Mouse (Mus musculus): ENCODE data around the gene Sirt1. TPM values are rescaled to one million over a fixed set of nuclear protein-coding genes. Genes with fewer than 3 reads are reported as not detected.
"Not testable (repeated sequence)": the region's sequence is repeated elsewhere in the genome, so short reads cannot be mapped to it uniquely, and the experiment has no call there.

Gene Sirt1
- polyA plus RNA-seq, 1 experiment = 16.4 TPM

GRCm38 (mm10) chr10:63382372-63383279 lies 1.1 kb upstream of the Sirt1 start, which contains the start of gene Dnajc12:
Gene Dnajc12 (plus strand): TSS chr10:63382443.
- DNase-seq (ENCODE audit: low read depth) = peak; percentile 99
- TF ChIP-seq CTCF (IDR thresholded peaks at IDR 0.05; ENCODE audit: borderline replicate concordance, extremely low read depth, insufficient read depth, insufficient read length) = peak; percentile 73
- peak; percentile 51; the same call in 1 of the 2 replicates for TF ChIP-seq POLR2A (IDR thresholded peaks at IDR 0.05; ENCODE audit: borderline replicate concordance, extremely low read depth, insufficient read depth, insufficient read length, poor library complexity, severe bottlenecking)

- TF ChIP-seq POLR2A (IDR thresholded peaks at IDR 0.05; ENCODE audit: borderline replicate concordance, extremely low read depth, insufficient read depth, insufficient read length, poor library complexity, severe bottlenecking) (no peak), CTCF (IDR thresholded peaks at IDR 0.05; ENCODE audit: borderline replicate concordance, extremely low read depth, insufficient read depth, insufficient read length) (no peak)
- DNase-seq (ENCODE audit: low read depth) = no peak
Observed at GRCm38 (mm10) chr10:63378948-63379680, 2.4 kb downstream of the Sirt1 start.

- DNase-seq (ENCODE audit: low read depth) = peak; percentile 74
- TF ChIP-seq POLR2A (IDR thresholded peaks at IDR 0.05; ENCODE audit: borderline replicate concordance, extremely low read depth, insufficient read depth, insufficient read length, poor library complexity, severe bottlenecking) (no peak), CTCF (IDR thresholded peaks at IDR 0.05; ENCODE audit: borderline replicate concordance, extremely low read depth, insufficient read depth, insufficient read length) (peak; percentile 74; the same call in 1 of the 2 replicates)
Observed at GRCm38 (mm10) chr10:63377468-63377867, 4.0 kb downstream of the Sirt1 start.

- DNase-seq (ENCODE audit: low read depth) = no peak
- no peak for TF ChIP-seq CTCF (IDR thresholded peaks at IDR 0.05; ENCODE audit: borderline replicate concordance, extremely low read depth, insufficient read depth, insufficient read length)
- TF ChIP-seq POLR2A (IDR thresholded peaks at IDR 0.05; ENCODE audit: borderline replicate concordance, extremely low read depth, insufficient read depth, insufficient read length, poor library complexity, severe bottlenecking) = no peak
Observed at GRCm38 (mm10) chr10:63376303-63376702, 5.2 kb downstream of the Sirt1 start.

GRCm38 (mm10) chr10:63368041-63368440 lies 13.5 kb downstream of the Sirt1 start:
- no peak for TF ChIP-seq CTCF (IDR thresholded peaks at IDR 0.05; ENCODE audit: borderline replicate concordance, extremely low read depth, insufficient read depth, insufficient read length)
- no peak for TF ChIP-seq POLR2A (IDR thresholded peaks at IDR 0.05; ENCODE audit: borderline replicate concordance, extremely low read depth, insufficient read depth, insufficient read length, poor library complexity, severe bottlenecking)
- no peak for DNase-seq (ENCODE audit: low read depth)

- TF ChIP-seq CTCF (IDR thresholded peaks at IDR 0.05; ENCODE audit: borderline replicate concordance, extremely low read depth, insufficient read depth, insufficient read length) (no peak), POLR2A (IDR thresholded peaks at IDR 0.05; ENCODE audit: borderline replicate concordance, extremely low read depth, insufficient read depth, insufficient read length, poor library complexity, severe bottlenecking) (no peak)
- DNase-seq (ENCODE audit: low read depth) = no peak
Observed at GRCm38 (mm10) chr10:63367386-63367785, 14.1 kb downstream of the Sirt1 start.

GRCm38 (mm10) chr10:63365918-63366455 lies 15.5 kb downstream of the Sirt1 start:
- TF ChIP-seq POLR2A (IDR thresholded peaks at IDR 0.05; ENCODE audit: borderline replicate concordance, extremely low read depth, insufficient read depth, insufficient read length, poor library complexity, severe bottlenecking) (no peak), CTCF (IDR thresholded peaks at IDR 0.05; ENCODE audit: borderline replicate concordance, extremely low read depth, insufficient read depth, insufficient read length) (no peak)
- no peak for DNase-seq (ENCODE audit: low read depth)

- no peak for TF ChIP-seq CTCF (IDR thresholded peaks at IDR 0.05; ENCODE audit: borderline replicate concordance, extremely low read depth, insufficient read depth, insufficient read length)
- TF ChIP-seq POLR2A (IDR thresholded peaks at IDR 0.05; ENCODE audit: borderline replicate concordance, extremely low read depth, insufficient read depth, insufficient read length, poor library complexity, severe bottlenecking) = no peak
Observed at GRCm38 (mm10) chr10:63360502-63360901, 21.0 kb downstream of the Sirt1 start.

GRCm38 (mm10) chr10:63352111-63352510 lies 29.4 kb downstream of the Sirt1 start:
- DNase-seq (ENCODE audit: low read depth) = peak; percentile 33

More at GRCm38 (mm10) chr10:63360502-63360901, 21.0 kb downstream of the Sirt1 start:
- no peak for DNase-seq (ENCODE audit: low read depth)

GRCm38 (mm10) chr10:63351099-63351498 lies 30.4 kb downstream of the Sirt1 start:
- DNase-seq (ENCODE audit: low read depth) = not testable (repeated sequence)

More at GRCm38 (mm10) chr10:63352111-63352510, 29.4 kb downstream of the Sirt1 start:
- TF ChIP-seq CTCF (IDR thresholded peaks at IDR 0.05; ENCODE audit: borderline replicate concordance, extremely low read depth, insufficient read depth, insufficient read length) = no peak
- no peak for TF ChIP-seq POLR2A (IDR thresholded peaks at IDR 0.05; ENCODE audit: borderline replicate concordance, extremely low read depth, insufficient read depth, insufficient read length, poor library complexity, severe bottlenecking)

GRCm38 (mm10) chr10:63350666-63351065 lies 30.8 kb downstream of the Sirt1 start:
- DNase-seq (ENCODE audit: low read depth) = no peak
- no peak for TF ChIP-seq POLR2A (IDR thresholded peaks at IDR 0.05; ENCODE audit: borderline replicate concordance, extremely low read depth, insufficient read depth, insufficient read length, poor library complexity, severe bottlenecking)
- TF ChIP-seq CTCF (IDR thresholded peaks at IDR 0.05; ENCODE audit: borderline replicate concordance, extremely low read depth, insufficient read depth, insufficient read length) = no peak
